Mouse (Mus musculus) lung, adult 2 months (tissue): ENCODE results near the gene Slc16a10.

Experiments
- CTCF ChIP-seq: fragments of 200-500 bp; IDR thresholded peaks from 2 replicates; pipeline ENCODE4 v1.5.1; 2011; ENCODE audit warnings: mild to moderate bottlenecking, low read length, control low read depth; ENCODE audit not compliant: insufficient read depth
- POLR2A ChIP-seq: fragments of 200-500 bp; IDR thresholded peaks from 2 replicates; pipeline ENCODE4 v1.6.1; 2011; ENCODE audit warnings: low read depth, mild to moderate bottlenecking, control low read depth, low read length, borderline replicate concordance; ENCODE audit errors: extremely low read depth

- no peak for TF ChIP-seq POLR2A
- TF ChIP-seq CTCF, result no peak
These were observed 73.5 kb downstream of the Slc16a10 start for GRCm38 (mm10) chr10:40068595-40068994.
